Mouse (Mus musculus): ENCODE measurements around the gene March1. TPM values are rescaled to one million over a fixed set of nuclear protein-coding genes. Genes with fewer than 3 reads are reported as not detected.

Gene March1
- total RNA-seq (2014; rRNA removed), result 57.3 and 77.2 TPM in 2 replicates
- 22.0 and 40.0 TPM in 2 replicates for polyA plus RNA-seq (2015; fragmentation: Nextera tagmentation; extraction: Ambion mirVana)

- H3K9ac ChIP-seq, result peak within 1 kb of the TSS; percentile 93
- H3K4me3 ChIP-seq (ENCODE audit: low read depth, low read length), result peak within 1 kb of the TSS; percentile 65
- ATAC-seq, result peak; percentile 97
- under 1% methylated on average over 23 of the region's 23 CpGs for WGBS
- 0 out of 2 replicates have a peak, but pooled peaks cover 4% of the 10 kb centered on the region for H3K4me1 ChIP-seq (ENCODE audit: insufficient read depth)
- H3K36me3 ChIP-seq (ENCODE audit: insufficient read depth), result no peaks in the 10 kb centered on the region
- DNase-seq, result peak; percentile 87
- H3K27me3 ChIP-seq (ENCODE audit: insufficient read depth, low read length), result no peaks in the 10 kb centered on the region
- no peak for TF ChIP-seq CTCF (IDR thresholded peaks at IDR 0.05; ENCODE audit: low read depth)
- peak within 1 kb of the TSS; percentile 86 for H3K27ac ChIP-seq (ENCODE audit: low read depth, low read length)
- H3K9me3 ChIP-seq (ENCODE audit: low read length), result no peaks in the 10 kb centered on the region
- peak within 1 kb of the TSS; percentile 73 for H3K4me2 ChIP-seq (ENCODE audit: low read depth)
Measured at GRCm38 (mm10) chr8:65617871-65618751, at the start of gene March1. Gene March1, plus strand, starts transcription at chr8:65617900.

GRCm38 (mm10) chr8:65586909-65587308 lies 30.8 kb upstream of the March1 start:
- no peak for TF ChIP-seq CTCF (IDR thresholded peaks at IDR 0.05; ENCODE audit: low read depth)
- Histone ChIP-seq H3K4me2 (ENCODE audit: low read depth) (no peak overlapping the region), H3K9ac (no peak overlapping the region), H3K27me3 (ENCODE audit: insufficient read depth, low read length) (no peaks in the 10 kb centered on the region), H3K4me3 (ENCODE audit: low read depth, low read length) (no peak overlapping the region), H3K36me3 (ENCODE audit: insufficient read depth) (no peaks in the 10 kb centered on the region), H3K27ac (ENCODE audit: low read depth, low read length) (no peak overlapping the region), H3K9me3 (ENCODE audit: low read length) (no peaks in the 10 kb centered on the region), H3K4me1 (ENCODE audit: insufficient read depth) (no peaks in the 10 kb centered on the region)
- 60% methylated on average over 1 of the region's 1 CpGs for WGBS
- no peak for ATAC-seq
- no peak for DNase-seq

GRCm38 (mm10) chr8:65603241-65603640 lies 14.5 kb upstream of the March1 start:
- DNase-seq, result no peak
- Histone ChIP-seq H3K36me3 (ENCODE audit: insufficient read depth) (no peaks in the 10 kb centered on the region), H3K27ac (ENCODE audit: low read depth, low read length) (no peak overlapping the region), H3K9me3 (ENCODE audit: low read length) (no peaks in the 10 kb centered on the region), H3K4me3 (ENCODE audit: low read depth, low read length) (no peak overlapping the region), H3K4me1 (ENCODE audit: insufficient read depth) (no peaks in the 10 kb centered on the region), H3K27me3 (ENCODE audit: insufficient read depth, low read length) (no peaks in the 10 kb centered on the region), H3K9ac (no peak overlapping the region), H3K4me2 (ENCODE audit: low read depth) (no peak overlapping the region)
- WGBS, result 53% methylated on average over 2 of the region's 2 CpGs
- no peak for TF ChIP-seq CTCF (IDR thresholded peaks at IDR 0.05; ENCODE audit: low read depth)
- ATAC-seq, result no peak

DNA sequence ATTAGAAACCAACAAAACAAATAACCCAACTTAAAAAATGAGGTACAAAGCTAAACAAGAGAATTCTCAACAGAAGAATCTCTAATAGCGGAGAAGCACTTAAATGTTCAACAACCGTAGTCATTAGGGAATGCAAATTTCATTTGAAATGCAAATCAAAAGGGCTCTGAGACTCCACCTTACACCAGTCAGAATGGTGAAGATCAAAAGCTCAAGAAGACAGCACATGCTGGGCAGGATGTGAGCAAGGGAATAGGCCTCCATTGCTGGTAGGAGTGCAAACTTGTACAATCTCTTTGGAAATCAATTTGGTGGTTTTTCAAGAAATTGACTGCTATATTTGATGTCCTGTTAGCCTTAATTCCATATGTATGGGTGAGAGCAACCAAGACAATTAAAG lies 8.2 kb upstream of the March1 start:
- no peak overlapping the region for H3K27ac ChIP-seq (ENCODE audit: low read depth, low read length)
- ATAC-seq, result no peak
- no peak for TF ChIP-seq CTCF (IDR thresholded peaks at IDR 0.05; ENCODE audit: low read depth)
- no peak overlapping the region for H3K9ac ChIP-seq
- no peak for DNase-seq
- no peaks in the 10 kb centered on the region for H3K36me3 ChIP-seq (ENCODE audit: insufficient read depth)
- no peak overlapping the region for H3K4me3 ChIP-seq (ENCODE audit: low read depth, low read length)
- 47% methylated on average over 2 of the region's 2 CpGs for WGBS
- H3K4me1 ChIP-seq (ENCODE audit: insufficient read depth), result no peaks in the 10 kb centered on the region
- H3K27me3 ChIP-seq (ENCODE audit: insufficient read depth, low read length), result no peaks in the 10 kb centered on the region
- no peak overlapping the region for H3K4me2 ChIP-seq (ENCODE audit: low read depth)
- H3K9me3 ChIP-seq (ENCODE audit: low read length), result no peaks in the 10 kb centered on the region

DNA sequence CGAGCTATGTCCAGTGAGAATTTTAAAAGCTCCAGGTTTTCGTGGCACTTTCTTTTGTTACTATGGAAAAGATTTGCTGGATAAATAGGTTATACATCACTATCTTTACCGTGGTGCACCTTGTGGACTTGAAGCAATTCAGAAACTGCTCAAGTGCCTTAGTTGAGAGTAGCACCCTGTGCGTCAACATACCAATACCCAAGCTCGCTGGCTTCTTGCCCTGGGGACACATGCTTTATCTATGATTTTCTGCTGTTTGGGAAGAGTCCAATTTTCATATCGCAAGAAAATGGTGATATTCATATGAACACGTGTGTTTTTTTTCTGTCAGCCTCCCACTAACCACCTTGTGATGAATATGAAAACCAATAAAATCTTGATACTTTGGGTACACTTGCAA lies 1.3 kb downstream of the March1 start:
- 17% methylated on average over 7 of the region's 7 CpGs for WGBS
- peak overlapping the region; percentile 73 for H3K4me2 ChIP-seq (ENCODE audit: low read depth)
- ATAC-seq (no peak), DNase-seq (peak; percentile 54)
- 0 out of 2 replicates have a peak, but pooled peaks cover 4% of the 10 kb centered on the region for H3K4me1 ChIP-seq (ENCODE audit: insufficient read depth)
- H3K9ac ChIP-seq, result peak overlapping the region; percentile 93
- TF ChIP-seq CTCF (IDR thresholded peaks at IDR 0.05; ENCODE audit: low read depth), result no peak
- H3K27me3 ChIP-seq (ENCODE audit: insufficient read depth, low read length), result no peaks in the 10 kb centered on the region
- H3K27ac ChIP-seq (ENCODE audit: low read depth, low read length), result peak overlapping the region; percentile 86
- H3K9me3 ChIP-seq (ENCODE audit: low read length), result no peaks in the 10 kb centered on the region
- H3K4me3 ChIP-seq (ENCODE audit: low read depth, low read length), result peak overlapping the region; percentile 65
- no peaks in the 10 kb centered on the region for H3K36me3 ChIP-seq (ENCODE audit: insufficient read depth)

DNA sequence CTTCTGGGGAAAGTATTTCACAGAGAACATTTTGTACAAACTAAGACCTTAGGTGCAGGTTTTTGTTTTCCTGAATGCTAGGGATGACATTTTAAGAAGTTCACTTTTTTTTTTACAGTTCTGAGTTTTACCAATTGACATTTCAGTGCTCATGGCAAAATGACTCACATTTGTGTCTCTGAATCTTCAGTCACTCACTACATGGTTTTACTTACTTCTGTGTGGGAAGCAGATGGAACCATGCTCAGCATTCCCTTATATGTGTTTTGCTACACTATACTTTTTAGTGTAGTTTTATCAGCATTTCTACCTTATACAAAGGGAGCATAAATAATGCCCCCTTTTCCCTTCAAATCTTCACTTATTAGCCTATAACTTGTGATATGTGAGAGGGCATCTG lies 27.2 kb downstream of the March1 start:
- Histone ChIP-seq H3K27me3 (ENCODE audit: insufficient read depth, low read length) (no peaks in the 10 kb centered on the region), H3K9me3 (ENCODE audit: low read length) (no peaks in the 10 kb centered on the region), H3K4me3 (ENCODE audit: low read depth, low read length) (no peak overlapping the region), H3K4me1 (ENCODE audit: insufficient read depth) (no peaks in the 10 kb centered on the region), H3K4me2 (ENCODE audit: low read depth) (no peak overlapping the region), H3K36me3 (ENCODE audit: insufficient read depth) (no peaks in the 10 kb centered on the region), H3K9ac (no peak overlapping the region), H3K27ac (ENCODE audit: low read depth, low read length) (no peak overlapping the region)
- TF ChIP-seq CTCF (IDR thresholded peaks at IDR 0.05; ENCODE audit: low read depth), result no peak
- no peak for DNase-seq
- no peak for ATAC-seq

DNA sequence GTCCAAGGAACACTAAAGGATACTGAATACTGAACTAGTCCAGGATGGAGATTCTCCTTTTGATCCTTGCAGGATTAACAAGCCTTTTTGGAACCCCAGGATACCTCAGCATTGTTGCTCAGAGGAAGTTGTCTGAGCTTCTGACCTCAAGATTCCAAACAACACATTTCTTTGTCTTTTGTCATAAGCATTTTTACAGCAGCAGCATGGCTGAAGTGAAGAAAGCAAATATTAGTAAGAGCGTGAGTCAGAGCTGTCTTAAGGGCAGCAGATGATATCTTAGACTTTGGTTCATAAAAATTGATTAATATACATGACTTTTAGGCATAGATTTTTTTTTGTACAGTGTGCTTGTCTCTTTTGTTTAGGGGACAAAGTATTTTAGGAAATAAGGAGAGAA lies 27.8 kb downstream of the March1 start:
- H3K27ac ChIP-seq (ENCODE audit: low read depth, low read length), result no peak overlapping the region
- H3K36me3 ChIP-seq (ENCODE audit: insufficient read depth), result no peaks in the 10 kb centered on the region
- no peak for TF ChIP-seq CTCF (IDR thresholded peaks at IDR 0.05; ENCODE audit: low read depth)
- no peak for DNase-seq
- H3K4me2 ChIP-seq (ENCODE audit: low read depth), result no peak overlapping the region
- WGBS, result 93% methylated on average over 1 of the region's 1 CpGs
- H3K9ac ChIP-seq, result no peak overlapping the region
- no peaks in the 10 kb centered on the region for H3K27me3 ChIP-seq (ENCODE audit: insufficient read depth, low read length)
- no peak for ATAC-seq
- H3K4me3 ChIP-seq (ENCODE audit: low read depth, low read length), result no peak overlapping the region
- H3K9me3 ChIP-seq (ENCODE audit: low read length), result no peaks in the 10 kb centered on the region
- no peaks in the 10 kb centered on the region for H3K4me1 ChIP-seq (ENCODE audit: insufficient read depth)

All from forebrain, postnatal 0 days (tissue).